Mouse (Mus musculus): ENCODE measurements around the gene Mnat1. TPM values are rescaled to one million over a fixed set of nuclear protein-coding genes. Genes with fewer than 3 reads are reported as not detected.
"Not testable (repeated sequence)": the region's sequence is repeated elsewhere in the genome, so short reads cannot be mapped to it uniquely, and the experiment has no call there.

Mnat1 gene
- polyA plus RNA-seq, 1 experiment from 2014 or later: 35.8 TPM

DNA sequence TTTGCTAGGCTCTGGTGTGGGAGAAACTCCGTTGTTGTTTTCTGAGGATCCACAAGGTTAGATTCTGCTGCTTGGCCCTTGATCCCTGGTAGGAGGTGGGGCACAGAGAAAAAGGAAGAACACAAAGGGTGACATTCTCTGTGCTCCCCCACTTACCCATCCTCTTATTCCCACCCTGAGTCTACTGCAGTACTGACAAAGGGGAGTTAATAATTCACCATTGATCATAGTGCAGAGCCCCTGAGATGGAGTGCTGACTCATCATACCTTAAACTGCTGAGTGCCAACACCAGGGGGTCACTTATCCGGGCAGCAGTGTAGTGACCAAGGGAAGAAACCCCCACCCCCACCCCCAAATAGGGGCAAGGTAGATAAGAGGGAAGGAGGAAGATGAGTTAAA, 28.9 kb upstream of the Mnat1 start:
- Histone ChIP-seq H3K4me1 (ENCODE audit: insufficient read depth, low read length) (no peaks in the 10 kb centered on the region), H3K9me3 (ENCODE audit: low read length) (no peaks in the 10 kb centered on the region), H3K27ac (ENCODE audit: low read length) (no peak overlapping the region), H3K27me3 (ENCODE audit: insufficient read depth, low read length) (no peaks in the 10 kb centered on the region), H3K9ac (replicated peaks; ENCODE audit: low read length) (no peak overlapping the region), H3K4me3 (ENCODE audit: low read length) (no peak overlapping the region), H3K36me3 (ENCODE audit: insufficient read depth, low read length) (no peaks in the 10 kb centered on the region), H3K4me2 (replicated peaks; ENCODE audit: low read depth, low read length) (no peak overlapping the region)
- ATAC-seq (ENCODE audit: low FRiP score, low TSS enrichment): peak; percentile 78
- 17% methylated on average over 2 of the region's 2 CpGs for WGBS

- WGBS: 87% methylated on average over 5 of the region's 5 CpGs
- not testable (repeated sequence) for H3K4me1 ChIP-seq (ENCODE audit: insufficient read depth, low read length); H3K9ac ChIP-seq (replicated peaks; ENCODE audit: low read length); H3K27me3 ChIP-seq (ENCODE audit: insufficient read depth, low read length); ATAC-seq (ENCODE audit: low FRiP score, low TSS enrichment); H3K36me3 ChIP-seq (ENCODE audit: insufficient read depth, low read length); H3K4me2 ChIP-seq (replicated peaks; ENCODE audit: low read depth, low read length); H3K9me3 ChIP-seq (ENCODE audit: low read length); H3K27ac ChIP-seq (ENCODE audit: low read length); H3K4me3 ChIP-seq (ENCODE audit: low read length)
Observed at GRCm38 (mm10) chr12:73096177-73096576, 27.3 kb upstream of the Mnat1 start.

GRCm38 (mm10) chr12:73098593-73098992, 24.9 kb upstream of the Mnat1 start:
- H3K27ac ChIP-seq (ENCODE audit: low read length): no peak overlapping the region
- 83% methylated on average over 4 of the region's 4 CpGs for WGBS
- no peaks in the 10 kb centered on the region for H3K27me3 ChIP-seq (ENCODE audit: insufficient read depth, low read length)

DNA sequence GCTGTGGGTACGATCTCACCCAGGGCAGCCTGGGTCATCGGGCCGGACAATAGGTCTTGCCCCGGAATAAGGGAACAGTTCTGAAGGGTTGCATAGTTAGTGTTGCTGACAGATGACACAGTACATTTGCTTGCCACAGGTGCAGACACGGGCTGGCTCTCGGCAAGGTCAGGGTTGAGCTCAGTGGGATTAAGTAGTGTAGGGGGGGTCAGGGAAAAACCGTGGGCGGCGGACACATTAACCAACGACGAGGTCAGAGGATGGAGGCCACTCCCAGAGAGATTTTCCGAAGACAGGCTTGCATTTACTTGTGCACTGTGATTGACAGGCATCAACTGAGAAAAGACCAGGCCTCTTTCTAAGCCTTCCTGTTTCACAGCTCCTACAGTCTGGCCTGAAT, 19.8 kb upstream of the Mnat1 start:
- WGBS: 79% methylated on average over 12 of the region's 12 CpGs
- Histone ChIP-seq H3K9me3 (ENCODE audit: low read length) (peaks cover 10% of the 10 kb centered on the region), H3K9ac (replicated peaks; ENCODE audit: low read length) (no peak overlapping the region), H3K4me3 (ENCODE audit: low read length) (no peak overlapping the region), H3K27ac (ENCODE audit: low read length) (no peak overlapping the region), H3K4me1 (ENCODE audit: insufficient read depth, low read length) (no peaks in the 10 kb centered on the region), H3K4me2 (replicated peaks; ENCODE audit: low read depth, low read length) (no peak overlapping the region), H3K36me3 (ENCODE audit: insufficient read depth, low read length) (peaks cover 27% of the 10 kb centered on the region), H3K27me3 (ENCODE audit: insufficient read depth, low read length) (no peaks in the 10 kb centered on the region)
- ATAC-seq (ENCODE audit: low FRiP score, low TSS enrichment): no peak

More at GRCm38 (mm10) chr12:73098593-73098992, 24.9 kb upstream of the Mnat1 start:
- H3K4me3 ChIP-seq (ENCODE audit: low read length): no peak overlapping the region
- peaks cover 5% of the 10 kb centered on the region for H3K9me3 ChIP-seq (ENCODE audit: low read length)
- H3K4me2 ChIP-seq (replicated peaks; ENCODE audit: low read depth, low read length): no peak overlapping the region
- no peak overlapping the region for H3K9ac ChIP-seq (replicated peaks; ENCODE audit: low read length)
- H3K36me3 ChIP-seq (ENCODE audit: insufficient read depth, low read length): peaks cover 11% of the 10 kb centered on the region
- ATAC-seq (ENCODE audit: low FRiP score, low TSS enrichment): no peak
- no peaks in the 10 kb centered on the region for H3K4me1 ChIP-seq (ENCODE audit: insufficient read depth, low read length)

GRCm38 (mm10) chr12:73107821-73108220, 15.7 kb upstream of the Mnat1 start:
- Histone ChIP-seq H3K4me3 (ENCODE audit: low read length) (no peak overlapping the region), H3K4me1 (ENCODE audit: insufficient read depth, low read length) (peaks cover 16% of the 10 kb centered on the region), H3K9me3 (ENCODE audit: low read length) (peaks cover 10% of the 10 kb centered on the region), H3K9ac (replicated peaks; ENCODE audit: low read length) (no peak overlapping the region), H3K27me3 (ENCODE audit: insufficient read depth, low read length) (no peaks in the 10 kb centered on the region), H3K36me3 (ENCODE audit: insufficient read depth, low read length) (peaks cover 27% of the 10 kb centered on the region), H3K27ac (ENCODE audit: low read length) (no peak overlapping the region), H3K4me2 (replicated peaks; ENCODE audit: low read depth, low read length) (no peak overlapping the region)
- WGBS: 91% methylated on average over 2 of the region's 2 CpGs
- no peak for ATAC-seq (ENCODE audit: low FRiP score, low TSS enrichment)

DNA sequence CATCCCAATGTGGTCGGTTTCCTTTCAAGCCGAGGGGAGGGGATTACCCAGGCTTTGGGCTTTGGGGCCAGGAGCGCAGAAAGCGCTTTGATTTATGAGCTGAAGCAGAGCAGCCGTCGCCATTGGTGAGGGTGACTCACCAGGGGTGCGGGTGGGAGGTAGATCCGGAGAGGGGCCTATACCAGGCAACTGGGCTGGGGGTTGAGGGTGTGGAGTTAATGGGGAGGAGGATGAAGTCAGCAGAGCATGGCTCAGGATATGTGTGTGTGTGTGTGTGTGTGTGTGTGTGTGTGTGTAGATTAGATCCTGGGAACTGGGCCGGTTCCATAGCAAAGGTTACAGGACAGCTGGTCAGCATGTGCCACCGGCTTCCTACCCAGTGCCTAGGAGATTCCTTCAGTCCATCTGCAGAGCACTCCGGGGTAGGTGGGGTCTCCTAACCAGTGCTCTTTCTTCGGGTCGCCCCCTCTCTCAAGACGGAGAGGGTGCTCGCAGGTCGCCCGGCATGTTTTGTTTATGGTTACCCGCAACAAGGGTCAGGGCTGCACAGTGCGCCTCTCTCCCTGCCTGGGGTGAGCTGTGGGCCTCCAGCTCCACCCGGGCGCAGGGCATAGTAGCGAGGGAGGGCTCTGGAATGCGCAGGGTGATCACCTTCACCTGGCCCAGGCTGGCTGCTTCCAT, 12.9 kb upstream of the Mnat1 start:
- Histone ChIP-seq H3K4me1 (ENCODE audit: insufficient read depth, low read length) (peaks cover 16% of the 10 kb centered on the region), H3K27me3 (ENCODE audit: insufficient read depth, low read length) (no peaks in the 10 kb centered on the region), H3K36me3 (ENCODE audit: insufficient read depth, low read length) (0 out of 2 replicates have a peak, but pooled peaks cover 9% of the 10 kb centered on the region), H3K27ac (ENCODE audit: low read length) (peak overlapping the region; percentile 96), H3K4me2 (replicated peaks; ENCODE audit: low read depth, low read length) (peak overlapping the region; percentile 86), H3K4me3 (ENCODE audit: low read length) (peak overlapping the region; percentile 70), H3K9me3 (ENCODE audit: low read length) (no peaks in the 10 kb centered on the region), H3K9ac (replicated peaks; ENCODE audit: low read length) (peak overlapping the region; percentile 80)
- ATAC-seq (ENCODE audit: low FRiP score, low TSS enrichment): peak; percentile 86
- 2% methylated on average over 23 of the region's 23 CpGs for WGBS

- Histone ChIP-seq H3K36me3 (ENCODE audit: insufficient read depth, low read length) (0 out of 2 replicates have a peak, but pooled peaks cover 6% of the 10 kb centered on the region), H3K4me2 (replicated peaks; ENCODE audit: low read depth, low read length) (peak overlapping the region; percentile 86), H3K9ac (replicated peaks; ENCODE audit: low read length) (peak overlapping the region; percentile 80), H3K4me1 (ENCODE audit: insufficient read depth, low read length) (peaks cover 16% of the 10 kb centered on the region), H3K9me3 (ENCODE audit: low read length) (no peaks in the 10 kb centered on the region), H3K4me3 (ENCODE audit: low read length) (peak overlapping the region; percentile 70), H3K27ac (ENCODE audit: low read length) (peak overlapping the region; percentile 96), H3K27me3 (ENCODE audit: insufficient read depth, low read length) (no peaks in the 10 kb centered on the region)
- peak; percentile 32 for ATAC-seq (ENCODE audit: low FRiP score, low TSS enrichment)
- WGBS: under 1% methylated on average over 44 of the region's 44 CpGs
Observed at GRCm38 (mm10) chr12:73111561-73112325, 11.8 kb upstream of the Mnat1 start.

DNA sequence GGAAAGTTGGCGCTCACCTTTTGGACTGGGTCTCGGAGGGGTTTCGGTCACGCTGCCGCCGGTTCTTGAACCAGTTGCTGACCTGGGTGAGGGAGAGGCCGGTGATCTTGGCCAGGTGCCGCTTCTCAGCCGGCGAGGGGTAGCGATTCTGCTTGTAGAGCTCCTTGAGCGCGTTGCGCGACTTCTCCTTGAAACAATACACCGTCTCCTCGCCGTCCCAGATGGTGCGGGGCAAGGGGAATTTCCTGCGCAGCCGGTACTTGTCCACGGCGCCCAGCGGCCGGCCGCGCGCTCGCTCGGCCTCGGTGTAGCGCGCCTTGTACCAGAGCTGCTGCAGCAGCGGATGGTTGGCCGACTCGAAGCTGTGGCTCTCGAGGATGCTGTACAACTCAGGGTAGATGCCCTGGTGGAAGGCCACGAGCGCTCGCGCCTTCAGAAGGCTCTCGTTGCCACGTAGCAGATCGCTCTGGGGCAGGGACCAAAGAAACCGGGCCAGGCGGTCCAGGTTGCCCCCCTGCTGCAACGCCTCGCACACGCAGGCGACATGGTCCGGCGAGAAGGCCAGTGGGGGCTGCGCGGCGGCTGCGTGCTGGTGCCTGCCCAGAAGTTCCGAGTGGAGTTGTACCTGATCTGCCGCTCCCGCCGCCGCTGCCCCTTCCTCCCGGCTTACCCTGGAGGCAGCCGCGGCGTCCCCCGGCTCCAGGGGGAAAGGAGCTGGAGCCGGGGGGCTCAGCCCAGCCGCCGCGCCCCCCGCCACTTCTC, 11.0 kb upstream of the Mnat1 start:
- peak overlapping the region; percentile 70 for H3K4me3 ChIP-seq (ENCODE audit: low read length)
- H3K4me2 ChIP-seq (replicated peaks; ENCODE audit: low read depth, low read length): peak overlapping the region; percentile 86
- peak overlapping the region; percentile 96 for H3K27ac ChIP-seq (ENCODE audit: low read length)
- no peaks in the 10 kb centered on the region for H3K27me3 ChIP-seq (ENCODE audit: insufficient read depth, low read length)
- peaks cover 16% of the 10 kb centered on the region for H3K4me1 ChIP-seq (ENCODE audit: insufficient read depth, low read length)
- no peaks in the 10 kb centered on the region for H3K9me3 ChIP-seq (ENCODE audit: low read length)
- H3K9ac ChIP-seq (replicated peaks; ENCODE audit: low read length): peak overlapping the region; percentile 80
- under 1% methylated on average over 55 of the region's 71 CpGs for WGBS
- 0 out of 2 replicates have a peak, but pooled peaks cover 6% of the 10 kb centered on the region for H3K36me3 ChIP-seq (ENCODE audit: insufficient read depth, low read length)
- ATAC-seq (ENCODE audit: low FRiP score, low TSS enrichment): peak; percentile 22

DNA sequence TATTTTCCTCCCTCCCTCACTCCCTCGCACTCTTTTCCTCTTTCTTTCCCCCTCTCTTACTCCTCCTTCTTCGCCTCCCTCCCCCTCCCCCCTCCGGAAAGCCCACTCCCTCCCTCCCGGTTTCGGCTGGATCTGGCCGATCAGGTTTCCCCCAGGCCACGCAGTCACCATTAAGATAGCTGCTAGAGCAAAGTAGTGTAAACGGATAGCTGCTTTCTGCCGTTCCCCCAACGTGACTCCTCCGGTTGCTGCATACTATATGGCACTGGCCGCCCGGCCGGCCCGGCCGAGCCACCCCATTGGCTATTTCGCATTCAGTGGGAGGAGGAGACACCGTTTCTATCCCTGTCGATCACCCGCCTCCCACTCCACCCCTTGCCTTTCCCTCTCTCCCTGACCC, 10.3 kb upstream of the Mnat1 start, which contains the start of gene Six4:
TSS of gene Six4 (minus strand) at position 261 of the 400 bp plus-strand sequence.
- peak; percentile 85 for ATAC-seq (ENCODE audit: low FRiP score, low TSS enrichment)
- peaks cover 16% of the 10 kb centered on the region for H3K4me1 ChIP-seq (ENCODE audit: insufficient read depth, low read length)
- H3K27me3 ChIP-seq (ENCODE audit: insufficient read depth, low read length): no peaks in the 10 kb centered on the region
- no peaks in the 10 kb centered on the region for H3K9me3 ChIP-seq (ENCODE audit: low read length)
- 0 out of 2 replicates have a peak, but pooled peaks cover 6% of the 10 kb centered on the region for H3K36me3 ChIP-seq (ENCODE audit: insufficient read depth, low read length)
- WGBS: under 1% methylated on average over 19 of the region's 20 CpGs
- peak within 1 kb of the TSS; percentile 96 for H3K27ac ChIP-seq (ENCODE audit: low read length)
- peak within 1 kb of the TSS; percentile 80 for H3K9ac ChIP-seq (replicated peaks; ENCODE audit: low read length)
- peak within 1 kb of the TSS; percentile 70 for H3K4me3 ChIP-seq (ENCODE audit: low read length)
- H3K4me2 ChIP-seq (replicated peaks; ENCODE audit: low read depth, low read length): peak within 1 kb of the TSS; percentile 86

All from kidney, embryonic 16.5 days (tissue).